Mouse (Mus musculus) cerebellum, postnatal 10 days (tissue): ENCODE results near the gene Kcnk5.

ENCODE experiments used
- DNase-seq, 2 experiments: peaks; one replicate each; pipeline ENCODE4 v3.0.0; 2021; ENCODE audit warnings: mixed read lengths in 2 of 2

The Kcnk5 gene

DNA sequence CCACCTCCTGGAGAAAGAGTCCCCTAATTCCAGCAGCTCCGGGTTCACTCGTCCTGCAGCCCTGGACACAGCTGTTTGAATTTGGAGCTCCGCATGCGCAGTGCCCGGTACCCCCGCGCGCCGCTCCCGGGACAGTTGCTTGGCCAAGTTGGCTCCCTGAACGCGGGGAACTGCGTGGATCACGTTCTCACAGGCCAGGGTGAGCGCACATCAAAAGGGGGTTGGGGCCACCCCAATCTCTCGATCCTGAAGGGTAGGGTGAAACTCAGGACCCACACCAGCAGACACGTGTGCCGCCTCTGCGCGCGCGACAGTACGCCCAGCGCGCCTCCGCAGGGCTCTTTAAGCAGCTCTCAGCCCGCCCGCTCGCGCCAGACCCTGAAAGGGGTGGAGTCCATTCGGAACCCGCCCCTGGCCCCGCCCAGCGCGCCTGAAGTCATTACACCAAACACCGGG is at the start of gene Kcnk5:
Gene Kcnk5 (minus strand): TSS at position 344 of the 456 bp plus-strand sequence.
- DNase-seq = peak; percentile 74 to 81

- no peak for DNase-seq
Observed at GRCm38 (mm10) chr14:20230063-20230491, 48.5 kb upstream of the Kcnk5 start.

GRCm38 (mm10) chr14:20229437-20229836 is 47.8 kb upstream of the Kcnk5 start:
- DNase-seq = no peak

- no peak for DNase-seq
Observed at GRCm38 (mm10) chr14:20228336-20228735, 46.7 kb upstream of the Kcnk5 start.

GRCm38 (mm10) chr14:20226982-20227381 is 45.4 kb upstream of the Kcnk5 start:
- DNase-seq = no peak

GRCm38 (mm10) chr14:20226488-20226887 is 44.9 kb upstream of the Kcnk5 start:
- DNase-seq = no peak

DNA sequence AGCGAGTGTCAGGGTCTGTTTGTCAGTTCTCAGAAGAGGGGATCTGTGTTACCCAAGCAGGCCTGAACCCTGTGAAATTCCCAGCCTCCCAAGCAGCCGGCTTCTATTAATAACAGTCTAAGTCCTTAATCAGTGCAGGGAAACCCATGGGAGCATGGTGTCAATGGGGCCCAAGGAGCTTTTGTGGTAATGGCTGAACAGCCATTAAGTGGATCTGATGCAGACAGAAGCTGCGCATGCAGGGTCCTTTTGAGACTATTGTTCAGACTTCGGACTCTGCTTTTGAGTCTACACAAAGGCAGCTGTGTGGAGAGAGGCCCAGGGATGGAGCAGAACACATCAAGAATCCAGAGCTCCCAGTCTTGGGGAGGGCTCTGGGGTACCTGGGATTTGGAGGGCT is 43.9 kb upstream of the Kcnk5 start:
- DNase-seq = no peak

- DNase-seq = no peak
Observed at GRCm38 (mm10) chr14:20224576-20225218, 43.1 kb upstream of the Kcnk5 start.

DNA sequence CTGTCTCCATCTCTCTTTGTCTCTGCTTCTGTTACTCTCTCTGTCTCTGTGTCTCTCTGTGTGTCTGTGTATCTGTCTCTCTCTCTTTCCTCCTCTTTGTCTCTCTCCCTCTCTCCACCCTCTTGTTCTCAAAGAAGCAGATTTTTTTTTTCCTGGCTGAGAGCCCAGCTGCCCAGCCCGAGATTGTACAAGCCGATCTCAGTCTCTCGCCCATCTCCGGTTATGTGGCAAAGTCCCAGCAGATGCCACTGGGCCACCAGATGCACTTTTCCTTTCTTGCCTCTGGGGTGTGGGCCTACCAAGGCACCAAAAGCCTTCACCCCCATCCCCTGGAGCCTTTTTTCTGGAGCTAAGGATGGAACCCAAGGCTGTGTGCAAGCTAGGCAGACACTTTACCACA is 42.6 kb upstream of the Kcnk5 start:
- DNase-seq = peak; percentile 54 to 60

DNA sequence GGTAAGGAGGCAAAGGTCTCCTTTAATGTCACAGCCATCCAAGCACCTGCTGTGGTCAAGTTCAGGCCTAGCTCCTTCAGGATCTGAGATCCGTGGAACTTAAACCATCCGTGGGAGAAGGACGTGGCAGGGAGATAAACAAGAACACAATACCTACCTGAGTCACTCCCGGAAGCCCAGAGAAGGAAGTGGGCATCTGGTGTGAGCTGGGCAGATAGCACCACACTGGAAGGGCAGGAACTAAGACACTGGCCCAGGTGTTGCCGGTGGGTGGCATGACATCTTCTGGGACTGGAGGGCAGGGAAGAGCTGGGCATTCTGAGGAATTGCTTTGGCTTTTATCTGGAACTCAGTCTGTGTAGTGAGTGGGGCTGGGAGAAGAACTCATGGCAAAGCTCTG is 41.6 kb upstream of the Kcnk5 start:
- no peak for DNase-seq

- DNase-seq = no peak
Observed at GRCm38 (mm10) chr14:20221083-20221482, 39.5 kb upstream of the Kcnk5 start.

GRCm38 (mm10) chr14:20219849-20220248 is 38.2 kb upstream of the Kcnk5 start:
- no peak for DNase-seq

DNA sequence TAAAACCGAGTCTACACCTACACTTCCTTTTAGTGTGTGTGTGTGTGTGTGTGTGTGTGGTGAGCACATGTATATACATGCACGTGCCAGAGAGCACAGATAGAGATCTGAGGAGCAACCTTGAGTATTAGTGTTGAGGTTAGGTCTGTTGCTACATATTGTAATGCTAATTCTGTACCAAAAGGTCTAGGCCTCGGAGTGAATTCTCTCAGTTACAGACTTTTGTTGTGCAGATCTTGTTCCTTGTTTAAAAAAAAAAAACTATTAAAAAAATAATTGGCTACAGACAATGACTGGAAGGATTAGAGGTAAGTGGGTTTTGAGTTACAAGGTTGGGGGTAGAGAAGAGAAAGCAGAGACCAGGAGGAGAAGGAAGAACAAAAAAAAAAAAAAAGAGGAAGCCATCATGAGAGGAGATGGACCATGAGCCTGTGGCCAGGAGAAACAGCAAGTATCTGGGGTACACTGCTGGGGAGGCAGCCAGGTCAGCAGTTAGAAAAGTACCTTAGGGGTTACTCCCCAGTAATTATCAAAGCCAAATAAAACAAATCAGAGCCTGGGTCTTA is 35.8 kb upstream of the Kcnk5 start:
- no peak for DNase-seq

GRCm38 (mm10) chr14:20216561-20217298 is 35.1 kb upstream of the Kcnk5 start:
- DNase-seq = no peak

- no peak for DNase-seq
Observed at GRCm38 (mm10) chr14:20215826-20216225, 34.2 kb upstream of the Kcnk5 start.

- DNase-seq = no peak
Observed at GRCm38 (mm10) chr14:20214125-20214524, 32.5 kb upstream of the Kcnk5 start.

DNA sequence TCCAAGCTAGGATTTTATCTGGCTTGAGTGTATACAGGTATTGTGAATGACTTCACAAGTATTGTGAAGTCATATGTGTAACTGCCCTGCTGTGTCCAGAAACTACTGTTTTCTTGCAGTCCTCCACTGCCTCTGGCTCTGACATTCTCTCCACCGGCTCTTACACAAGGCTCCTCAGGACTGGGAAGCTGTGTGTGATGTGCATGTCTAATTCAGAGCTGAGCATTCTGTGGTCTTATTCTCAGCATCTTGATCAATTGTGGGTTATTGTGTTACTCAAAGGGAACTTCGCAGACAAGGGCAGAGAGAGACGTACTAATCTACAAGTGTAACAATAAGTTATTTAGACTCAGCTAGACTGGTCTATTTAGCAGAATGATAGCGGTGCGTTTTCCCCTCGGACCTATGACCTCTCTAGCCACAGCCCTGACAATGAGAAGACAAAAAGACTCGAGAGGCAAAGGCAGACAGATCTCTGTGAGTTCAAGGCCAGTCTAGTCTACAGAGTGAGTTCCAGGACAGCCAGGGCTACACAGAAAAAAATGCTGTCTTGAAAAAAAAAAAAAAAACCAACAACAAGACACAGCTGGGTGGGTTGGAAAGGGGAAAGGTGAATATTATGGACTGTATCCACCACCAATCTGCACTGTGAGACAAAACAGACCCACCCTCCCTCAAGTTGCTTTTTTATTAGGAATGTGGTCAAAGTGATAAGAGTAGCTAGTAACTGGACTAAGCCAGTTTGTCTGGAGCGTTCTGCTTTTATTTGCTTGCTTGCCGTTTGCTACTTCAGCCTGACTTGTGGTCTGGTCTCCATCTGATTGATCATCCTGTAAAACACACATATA is 30.4 kb upstream of the Kcnk5 start:
- no peak for DNase-seq

GRCm38 (mm10) chr14:20209926-20210325 is 28.3 kb upstream of the Kcnk5 start:
- no peak for DNase-seq

- DNase-seq = no peak
Observed at GRCm38 (mm10) chr14:20208435-20208834, 26.8 kb upstream of the Kcnk5 start.

- DNase-seq = no peak
Observed at GRCm38 (mm10) chr14:20205747-20206146, 24.1 kb upstream of the Kcnk5 start.

GRCm38 (mm10) chr14:20203301-20203700 is 21.7 kb upstream of the Kcnk5 start:
- peak; percentile 20 to 22 for DNase-seq

DNA sequence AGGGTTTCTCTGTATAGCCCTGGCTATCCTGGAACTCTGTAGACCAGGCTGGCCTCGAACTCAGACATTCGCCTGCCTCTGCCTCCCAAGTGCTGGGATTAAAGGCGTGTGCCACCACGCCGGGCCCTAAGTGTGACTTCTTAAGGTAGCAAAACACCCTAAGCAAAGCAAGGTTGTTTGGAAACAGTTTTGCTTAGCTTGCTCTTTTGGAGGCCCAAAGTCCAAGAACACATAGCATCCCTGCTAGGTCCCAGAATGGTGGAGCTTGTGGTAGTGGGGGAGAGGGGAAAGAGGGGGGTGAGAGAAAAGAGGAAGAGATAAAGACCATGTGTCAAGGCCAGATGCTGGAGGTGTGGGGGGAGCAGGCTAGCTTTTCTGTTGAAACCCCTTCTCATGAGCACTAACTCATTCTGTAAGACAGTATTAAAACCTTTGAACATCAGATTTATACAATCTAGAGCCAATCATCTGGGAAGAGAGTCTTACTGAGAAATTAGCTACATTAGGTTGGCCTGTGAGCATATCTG is 21.1 kb upstream of the Kcnk5 start:
- DNase-seq = no peak
